Mouse (Mus musculus): ENCODE data around the gene Nhlh1. TPM values are rescaled to one million over a fixed set of nuclear protein-coding genes. Genes with fewer than 3 reads are reported as not detected.

The Nhlh1 gene
- total RNA-seq, 2 experiments from 2014 or later: not detected

DNA sequence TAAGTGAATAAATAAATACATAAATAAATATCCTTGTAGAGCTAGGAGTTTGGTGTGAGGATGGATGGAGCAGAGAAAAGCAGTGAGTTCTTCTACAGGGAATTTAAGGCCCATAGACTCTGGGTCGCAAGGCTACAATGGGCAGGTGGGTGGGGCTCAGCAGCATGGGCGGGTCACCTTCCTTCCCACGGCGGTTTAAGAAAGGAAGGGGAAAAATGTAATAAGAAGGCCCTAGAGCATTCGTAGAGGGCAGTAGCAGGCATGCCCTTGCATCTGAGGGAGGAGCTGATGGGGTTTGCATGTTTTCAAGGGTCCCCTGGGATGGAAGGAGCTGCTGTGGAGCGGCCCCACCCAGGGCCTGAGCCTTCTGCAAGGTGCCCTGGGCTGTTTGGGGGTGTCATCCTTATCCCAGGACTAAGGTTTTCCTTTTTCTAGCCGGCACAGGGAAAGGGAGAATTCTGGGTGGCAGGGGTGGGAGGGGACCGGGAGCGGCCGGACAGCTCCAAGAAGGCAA lies 4.5 kb downstream of the Nhlh1 start:
- no peak for DNase-seq

- DNase-seq: no peak
Measured at GRCm38 (mm10) chr1:172049131-172049782, 8.1 kb downstream of the Nhlh1 start.

DNA sequence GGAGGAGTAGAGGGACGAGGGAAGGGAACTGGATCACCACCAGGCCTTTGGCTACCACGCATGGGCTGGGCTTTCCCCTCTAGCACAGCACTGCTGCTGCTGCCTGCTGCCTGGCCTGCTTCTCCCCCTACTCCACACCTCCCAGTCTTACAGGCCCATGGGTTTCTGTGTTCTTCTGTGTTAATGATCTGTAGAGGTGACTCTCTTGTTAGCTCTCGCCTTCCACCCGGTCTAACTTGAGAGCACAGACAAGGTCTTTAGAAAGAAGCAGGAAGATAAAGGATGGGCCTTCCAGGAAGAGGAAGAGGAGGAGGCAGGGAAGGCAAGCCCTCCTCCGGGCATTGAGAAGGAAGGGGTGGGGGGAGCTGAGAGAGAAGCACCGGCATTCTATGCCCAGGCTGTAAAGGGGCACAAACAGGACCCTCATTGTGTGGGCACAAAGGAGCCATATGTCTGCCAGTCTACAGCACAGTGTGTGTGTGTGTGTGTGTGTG lies 9.1 kb downstream of the Nhlh1 start:
- no peak for DNase-seq

DNA sequence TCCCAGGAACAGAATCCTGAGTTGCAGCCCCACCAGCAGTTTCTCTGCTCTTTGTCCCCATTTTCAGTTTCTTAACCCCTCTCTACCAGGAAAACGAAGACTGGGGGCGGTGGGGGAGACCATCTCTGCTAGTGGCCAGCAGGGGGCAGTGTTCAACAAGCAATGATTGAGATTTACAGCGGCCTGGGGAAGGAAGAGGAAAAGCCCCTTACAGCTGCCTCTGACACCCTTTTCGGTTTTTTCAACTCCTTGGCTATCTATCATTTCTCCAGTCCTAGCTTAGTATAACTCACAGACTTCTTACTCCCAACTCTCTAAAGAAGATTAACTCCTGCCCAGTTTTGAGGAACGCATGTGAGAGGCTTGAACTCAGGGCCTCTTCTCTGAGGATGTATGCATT lies 10.4 kb downstream of the Nhlh1 start:
- peak; percentile 82 for DNase-seq

GRCm38 (mm10) chr1:172046410-172046809 lies 11.0 kb downstream of the Nhlh1 start:
- no peak for DNase-seq

DNA sequence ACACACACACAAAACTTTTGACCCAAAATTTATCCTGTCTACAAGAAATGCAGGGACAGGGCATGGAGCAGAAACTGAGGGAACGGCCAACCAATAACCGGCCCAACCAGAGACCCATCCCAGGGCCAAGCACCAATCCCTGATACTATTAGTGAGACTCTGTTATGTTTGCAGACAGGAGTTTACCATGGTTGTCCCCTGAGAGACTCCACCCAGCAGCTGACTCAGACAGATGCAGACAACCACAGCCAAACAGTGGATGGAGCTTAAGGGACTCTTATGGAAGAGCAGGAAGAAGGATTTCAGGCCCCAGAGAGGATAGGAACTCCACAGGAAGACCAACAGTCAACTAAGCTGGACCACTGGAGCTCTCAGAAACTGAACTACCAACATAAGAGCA lies 27.5 kb downstream of the Nhlh1 start:
- no peak for DNase-seq

GRCm38 (mm10) chr1:172028394-172029275 lies 28.7 kb downstream of the Nhlh1 start, which contains the start of gene Vangl2:
Gene Vangl2 (minus strand): TSS chr1:172028444.
- no peak for DNase-seq

- DNase-seq: no peak
Measured at GRCm38 (mm10) chr1:172027809-172028102, 29.6 kb downstream of the Nhlh1 start.

- peak; percentile 94 for DNase-seq
Measured at GRCm38 (mm10) chr1:172027010-172027808, 30.2 kb downstream of the Nhlh1 start.

GRCm38 (mm10) chr1:172026201-172026901 lies 31.0 kb downstream of the Nhlh1 start:
- peak; percentile 48 for DNase-seq

DNA sequence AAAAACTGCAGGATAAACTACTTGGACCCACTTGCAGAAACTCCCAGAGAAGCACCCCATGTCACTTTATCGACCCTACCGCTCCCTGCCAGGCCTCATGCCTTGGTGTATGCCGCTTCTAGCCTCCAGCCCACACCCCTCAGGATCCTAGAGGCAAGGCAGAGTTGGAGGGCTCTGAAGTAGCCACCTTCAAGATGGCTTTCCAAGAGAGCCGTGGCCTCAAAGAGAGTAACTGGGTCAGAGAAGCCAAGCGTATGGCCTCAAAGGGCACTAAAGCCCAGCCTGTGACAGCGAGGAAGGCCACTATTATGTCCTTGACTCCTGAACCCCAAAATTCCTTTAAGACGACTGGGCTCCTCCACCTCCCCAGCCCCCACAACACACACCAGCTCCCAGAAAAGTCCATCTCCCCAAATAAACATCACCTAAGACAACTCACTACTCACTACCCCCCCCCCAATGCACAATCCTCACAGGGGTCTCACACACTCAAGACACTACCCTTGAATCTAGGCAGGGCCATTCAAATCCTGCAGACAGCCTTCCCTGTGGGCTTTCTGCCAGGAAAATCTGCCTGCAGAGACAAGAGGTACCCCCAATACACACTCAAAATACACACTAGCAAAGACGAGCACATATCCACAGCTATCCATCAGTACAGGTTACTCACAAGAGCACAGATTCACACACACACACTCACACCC lies 32.0 kb downstream of the Nhlh1 start:
- DNase-seq: no peak

GRCm38 (mm10) chr1:172024140-172024895 lies 33.1 kb downstream of the Nhlh1 start:
- DNase-seq: no peak

GRCm38 (mm10) chr1:172019863-172020521 lies 37.4 kb downstream of the Nhlh1 start:
- DNase-seq: no peak

GRCm38 (mm10) chr1:172019339-172019738 lies 38.0 kb downstream of the Nhlh1 start:
- no peak for DNase-seq

GRCm38 (mm10) chr1:172018336-172019311 lies 38.7 kb downstream of the Nhlh1 start:
- no peak for DNase-seq

GRCm38 (mm10) chr1:172017517-172018070 lies 39.8 kb downstream of the Nhlh1 start:
- no peak for DNase-seq

GRCm38 (mm10) chr1:172016660-172017516 lies 40.5 kb downstream of the Nhlh1 start:
- no peak for DNase-seq
